ENCODE assay signal across 8 mouse cellular contexts in the genomic region with DNA sequence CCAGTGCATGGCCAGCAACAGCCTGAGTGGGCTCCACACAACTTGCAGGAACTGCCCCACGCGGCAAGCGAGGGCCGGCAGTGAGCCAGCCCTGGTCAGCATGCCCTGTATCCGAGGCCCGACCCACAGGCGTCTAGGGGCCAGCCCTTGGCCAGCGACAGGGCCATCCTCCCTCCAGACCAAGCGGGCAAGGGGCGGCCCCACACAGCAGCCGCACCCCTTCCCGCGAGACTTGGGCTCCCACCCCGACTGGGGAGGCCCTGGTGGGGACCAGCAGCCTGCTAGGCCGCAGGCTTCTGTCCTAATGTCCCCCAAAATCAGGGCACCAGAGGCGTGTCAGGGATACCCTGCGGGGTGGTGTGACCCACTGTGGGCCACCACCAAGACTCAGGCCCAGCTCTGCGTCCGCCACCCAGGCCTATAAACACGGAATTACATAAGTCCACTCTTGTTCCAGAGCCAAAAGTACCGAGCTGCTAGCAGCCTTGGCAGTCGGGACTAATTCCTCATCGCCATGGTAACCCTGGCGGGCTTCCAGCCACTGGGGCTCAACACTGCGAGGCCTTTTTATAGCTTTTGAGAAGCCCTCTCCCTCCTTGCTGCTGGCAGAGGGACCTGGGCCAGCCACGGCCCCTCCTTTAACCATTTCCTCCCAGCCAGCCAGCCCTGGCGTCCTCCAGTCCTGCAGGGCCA. TPM values are rescaled to one million over a fixed set of nuclear protein-coding genes. Genes with fewer than 3 reads are reported as not detected.
DNase-seq lines count a peak whose midpoint lies in the region; ATAC-seq lines count a peak whose summit lies in the region.

No protein-coding gene starts in this region.

- H3K9ac ChIP-seq in hindbrain, embryonic 13.5 days: peak overlapping the region; percentile 72

- H3K9me3 ChIP-seq in hindbrain, embryonic 13.5 days: no peaks in the 10 kb centered on the region

- no peaks in the 10 kb centered on the region for H3K27me3 ChIP-seq in hindbrain, embryonic 13.5 days

- ATAC-seq in hindbrain, embryonic 13.5 days (ENCODE audit: low FRiP score): peak; percentile 77

- H3K27ac ChIP-seq in hindbrain, embryonic 13.5 days: peak overlapping the region; percentile 97

- H3K36me3 ChIP-seq in hindbrain, embryonic 13.5 days: no peaks in the 10 kb centered on the region

- peak; percentile 100 for DNase-seq in NIH3T3 (ENCODE audit: low read depth)
- peak; percentile 100 for DNase-seq in cerebellum, postnatal 14 days
- DNase-seq in frontal cortex, postnatal 25 days (ENCODE audit: low spot score in 2 of 2): peak; percentile 99
- DNase-seq in layer of hippocampus, postnatal 25 days (ENCODE audit: extremely low spot score in 1 of 2, low spot score in 1 of 2): peak; percentile 95 to 100
- DNase-seq in lung, postnatal 10 days: peak; percentile 100
- peak; percentile 99 for DNase-seq in ovary, postnatal 36 days (ENCODE audit: low spot score)
- DNase-seq in urinary bladder, postnatal 36 days (ENCODE audit: low spot score in 2 of 2): peak; percentile 96 to 98

- peak overlapping the region; percentile 22 for H3K4me3 ChIP-seq in hindbrain, embryonic 13.5 days

- peak overlapping the region; percentile 50 for H3K4me2 ChIP-seq in hindbrain, embryonic 13.5 days

- WGBS in hindbrain, embryonic 13.5 days: 11% methylated on average over 27 of the region's 27 CpGs

- H3K4me1 ChIP-seq in hindbrain, embryonic 13.5 days (replicated peaks): peaks cover 87% of the 10 kb centered on the region

RNA-seq across cellular contexts. Expression of gene Ncor2, which starts 38.0 kb away (rescaled TPM):
- polyA plus RNA-seq in hindbrain, embryonic 13.5 days (2015; fragmentation: Nextera tagmentation; extraction: Ambion mirVana): 24.8 and 25.1 TPM in 2 replicates
- total RNA-seq in layer of hippocampus, postnatal 25 days (2021): 100 to 1,000 TPM; 229 to 297 TPM

Comparison
In these comparisons a context has a peak if more than half of its experiments do, and no peak if none do; other contexts are left out.
1. Peak in every context shown above with its lines: DNase-seq, ATAC-seq, H3K4me3 ChIP-seq and H3K27ac ChIP-seq.